11 mouse cellular contexts compared by ENCODE assay signal in the genomic region with DNA sequence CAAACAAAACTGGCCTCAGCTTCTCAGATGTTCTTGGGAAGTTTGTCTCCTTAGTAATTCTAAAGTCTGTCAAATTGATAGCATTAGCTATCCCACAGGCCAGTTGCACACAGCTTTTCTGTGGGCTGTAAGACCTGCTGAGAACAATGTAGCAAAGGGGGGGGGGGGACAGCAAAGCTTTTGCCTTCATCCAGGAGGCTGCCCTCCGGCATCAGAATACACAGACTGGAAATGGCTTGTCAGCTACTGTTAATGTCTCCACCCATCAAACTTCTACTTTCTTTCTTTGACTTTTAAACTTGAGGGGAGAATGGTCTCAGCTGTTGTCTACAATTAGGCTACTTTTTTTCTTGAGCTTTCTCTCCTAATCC. TPM values are rescaled to one million over a fixed set of nuclear protein-coding genes. Genes with fewer than 3 reads are reported as not detected.
DNase-seq lines count a peak whose midpoint lies in the region; ATAC-seq lines count a peak whose summit lies in the region.
"Had no signal": no experiment of that assay in that cellular context is flagged by ENCODE, and none has a peak within 500 bp of the region (broad histone marks: within the 10 kb centered on the region; RNA-seq: fewer than 3 reads in every experiment).

No protein-coding gene starts in this region.

- DNase-seq in embryonic facial prominence, embryonic 10.5 days (ENCODE audit: low spot score) = no peak
- DNase-seq in kidney, postnatal 14 days = no peak
- peak; percentile 51 for DNase-seq in ZHBTc4 (ENCODE audit: low read depth, low spot score)
- DNase-seq in urinary bladder, postnatal 14 days (ENCODE audit: low spot score) = no peak
- DNase-seq in adrenal gland, adult 18-20 months (ENCODE audit: low spot score in 2 of 2) = no peak

- H3K27ac ChIP-seq in embryonic facial prominence, embryonic 12.5 days = peak overlapping the region; percentile 47; the same call in 1 of the 2 replicates
- H3K27ac ChIP-seq in embryonic facial prominence, embryonic 10.5 days (replicated peaks) = no peak overlapping the region
- peak overlapping the region; percentile 94 for H3K27ac ChIP-seq in kidney, embryonic 15.5 days
- peak overlapping the region; percentile 83 for H3K27ac ChIP-seq in limb, embryonic 15.5 days

- no peak overlapping the region for H3K4me2 ChIP-seq in embryonic facial prominence, embryonic 12.5 days (replicated peaks)
- H3K4me2 ChIP-seq in kidney, embryonic 15.5 days = peak overlapping the region; percentile 42
- no peak overlapping the region; the same call in 1 of the 2 replicates for H3K4me2 ChIP-seq in limb, embryonic 15.5 days

- 78% methylated on average over 1 of the region's 1 CpGs for WGBS in embryonic facial prominence, embryonic 12.5 days
- 82% methylated on average over 1 of the region's 1 CpGs for WGBS in embryonic facial prominence, embryonic 10.5 days
- 60% methylated on average over 1 of the region's 1 CpGs for WGBS in kidney, embryonic 15.5 days
- 70% methylated on average over 1 of the region's 1 CpGs for WGBS in limb, embryonic 15.5 days

- ATAC-seq in embryonic facial prominence, embryonic 12.5 days (ENCODE audit: insufficient number of reproducible peaks, insufficient read depth, low FRiP score, low TSS enrichment) = no peak
- ATAC-seq in kidney, embryonic 15.5 days (replicated peaks; ENCODE audit: low FRiP score) = no peak
- ATAC-seq in limb, embryonic 15.5 days (ENCODE audit: insufficient number of reproducible peaks, low FRiP score, low TSS enrichment, low read depth) = no peak
- ATAC-seq: inflammation-experienced regulatory T-cells, adult 6 months had no signal

- no peak overlapping the region for H3K4me3 ChIP-seq in embryonic facial prominence, embryonic 12.5 days
- no peak overlapping the region for H3K4me3 ChIP-seq in embryonic facial prominence, embryonic 10.5 days
- H3K4me3 ChIP-seq in kidney, embryonic 15.5 days (replicated peaks) = no peak overlapping the region
- H3K4me3 ChIP-seq in limb, embryonic 15.5 days = no peak overlapping the region

- H3K9ac ChIP-seq in embryonic facial prominence, embryonic 12.5 days = no peak overlapping the region
- no peak overlapping the region for H3K9ac ChIP-seq in kidney, embryonic 15.5 days
- no peak overlapping the region for H3K9ac ChIP-seq in limb, embryonic 15.5 days

- H3K9me3 ChIP-seq in embryonic facial prominence, embryonic 12.5 days = no peaks in the 10 kb centered on the region
- H3K9me3 ChIP-seq in embryonic facial prominence, embryonic 10.5 days = no peaks in the 10 kb centered on the region
- H3K9me3 ChIP-seq in kidney, embryonic 15.5 days (replicated peaks) = no peaks in the 10 kb centered on the region
- no peaks in the 10 kb centered on the region for H3K9me3 ChIP-seq in limb, embryonic 15.5 days

- no peaks in the 10 kb centered on the region for H3K27me3 ChIP-seq in embryonic facial prominence, embryonic 12.5 days
- no peaks in the 10 kb centered on the region for H3K27me3 ChIP-seq in embryonic facial prominence, embryonic 10.5 days (replicated peaks; ENCODE audit: low read depth, poor library complexity, severe bottlenecking)
- no peaks in the 10 kb centered on the region for H3K27me3 ChIP-seq in kidney, embryonic 15.5 days
- H3K27me3 ChIP-seq in limb, embryonic 15.5 days = no peaks in the 10 kb centered on the region
- H3K27me3 ChIP-seq: Patski had no signal

- H3K36me3 ChIP-seq in embryonic facial prominence, embryonic 12.5 days = no peaks in the 10 kb centered on the region
- H3K36me3 ChIP-seq in embryonic facial prominence, embryonic 10.5 days (replicated peaks) = no peaks in the 10 kb centered on the region
- no peaks in the 10 kb centered on the region for H3K36me3 ChIP-seq in kidney, embryonic 15.5 days
- no peaks in the 10 kb centered on the region for H3K36me3 ChIP-seq in limb, embryonic 15.5 days

- peaks cover 15% of the 10 kb centered on the region for H3K4me1 ChIP-seq in embryonic facial prominence, embryonic 12.5 days
- peaks cover 42% of the 10 kb centered on the region for H3K4me1 ChIP-seq in embryonic facial prominence, embryonic 10.5 days
- H3K4me1 ChIP-seq in kidney, embryonic 15.5 days = peaks cover 51% of the 10 kb centered on the region
- peaks cover 17% of the 10 kb centered on the region for H3K4me1 ChIP-seq in limb, embryonic 15.5 days

RNA-seq across cellular contexts. Expression of a gene that starts 48.2 kb away (rescaled TPM):
- polyA plus RNA-seq in embryonic facial prominence, embryonic 12.5 days (2016; fragmentation: Nextera tagmentation; extraction: Ambion mirVana) = 1.3 and 1.7 TPM in 2 replicates
- polyA plus RNA-seq in embryonic facial prominence, embryonic 10.5 days (2016; fragmentation: Nextera tagmentation; extraction: Ambion mirVana) = 0.61 and 0.74 TPM in 2 replicates
- 1.6 and 3.5 TPM in 2 replicates for polyA plus RNA-seq in kidney, embryonic 15.5 days (2015; fragmentation: Nextera tagmentation; extraction: Ambion mirVana)
- polyA plus RNA-seq in limb, embryonic 15.5 days (2015; fragmentation: Nextera tagmentation; extraction: Ambion mirVana) = 16.0 and 18.3 TPM in 2 replicates
- total RNA-seq in adrenal gland, adult 18-20 months (2021) = 100 to 1,000 TPM; 102 to 181 TPM
- polyA plus RNA-seq: erythroblast, embryonic 14.5 days had no signal
